Mouse (Mus musculus) embryo, embryonic 9.5 days (tissue): ENCODE data around the gene Tbx6.
A peak's percentile ranks its signal among the peaks of the same experiment; 100 is the strongest.

Experiments
- DNase-seq: peaks from one replicate; pipeline ENCODE4 v3.0.0-alpha.2; 2017; ENCODE audit errors: extremely low spot score

Tbx6 gene

DNA sequence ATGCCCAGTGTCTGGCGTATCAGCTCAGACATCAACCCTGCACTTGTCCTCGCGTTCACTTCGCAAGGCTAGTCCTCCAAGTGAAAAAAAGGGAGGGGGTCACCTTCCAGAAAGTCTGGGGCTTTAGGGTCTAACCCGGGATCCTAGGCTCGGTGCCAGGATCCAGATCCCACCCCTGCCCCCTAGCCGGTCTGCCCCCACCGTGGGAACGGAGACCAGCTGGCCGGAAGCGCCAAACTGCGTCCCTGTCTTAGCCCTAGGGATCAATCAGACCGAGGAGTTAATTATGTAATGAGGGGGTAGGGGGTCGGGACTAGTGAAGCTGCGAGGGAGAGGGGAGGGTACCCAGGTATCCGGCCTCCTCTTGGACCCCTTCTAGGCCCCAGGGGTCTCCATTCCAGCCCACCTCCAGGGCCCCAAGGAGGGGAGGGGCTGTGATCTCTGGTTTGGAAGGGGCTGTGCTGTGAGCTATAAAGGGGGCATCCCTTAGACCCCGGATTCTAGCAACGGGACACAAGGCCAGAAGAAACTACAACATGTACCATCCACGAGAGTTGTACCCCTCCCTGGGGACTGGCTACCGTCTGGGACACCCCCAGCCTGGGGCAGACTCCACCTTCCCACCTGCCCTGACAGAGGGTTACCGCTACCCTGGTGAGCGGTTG lies at the start of gene Tbx6:
TSS of gene Tbx6 (plus strand) at position 513 of the 665 bp plus-strand sequence.
- no peak for DNase-seq

DNA sequence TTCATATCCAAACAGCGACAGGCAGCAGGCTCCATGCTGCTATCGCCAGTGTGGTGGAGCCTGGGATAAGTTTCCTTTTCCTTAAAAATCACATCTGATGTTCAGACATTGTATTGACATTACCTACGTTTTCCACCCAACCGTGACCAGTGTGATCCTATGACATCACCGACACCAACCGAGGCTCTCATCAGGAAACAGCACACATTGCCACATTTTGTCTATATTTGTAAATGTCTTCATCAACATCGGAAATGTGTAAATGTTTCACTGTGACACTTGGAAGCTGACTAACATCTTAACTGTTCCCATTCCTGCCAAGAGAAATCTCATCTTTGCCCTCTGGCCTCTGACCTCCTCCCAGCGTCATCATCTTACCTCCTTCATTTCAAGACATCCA lies 45.2 kb upstream of the Tbx6 start:
- DNase-seq = no peak

DNA sequence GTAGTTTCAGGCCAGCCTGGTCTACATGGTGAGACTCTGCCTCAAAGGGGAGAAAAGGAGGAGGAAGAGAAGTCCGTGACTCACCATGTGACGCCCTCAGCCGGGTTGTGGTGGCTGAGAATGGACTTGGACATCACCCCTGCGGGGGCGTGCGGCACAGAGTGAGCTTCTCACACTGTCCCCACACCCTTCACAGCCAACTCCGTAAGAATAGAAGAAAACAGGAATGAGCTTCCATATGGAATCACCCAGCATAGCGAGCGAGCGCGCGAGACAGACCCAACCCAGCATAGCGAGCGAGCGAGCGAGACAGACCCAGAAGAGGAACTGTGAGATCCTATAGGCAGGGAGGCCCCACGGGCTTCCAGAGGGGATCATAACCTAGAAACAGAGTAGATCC lies 41.7 kb upstream of the Tbx6 start:
- no peak for DNase-seq

DNA sequence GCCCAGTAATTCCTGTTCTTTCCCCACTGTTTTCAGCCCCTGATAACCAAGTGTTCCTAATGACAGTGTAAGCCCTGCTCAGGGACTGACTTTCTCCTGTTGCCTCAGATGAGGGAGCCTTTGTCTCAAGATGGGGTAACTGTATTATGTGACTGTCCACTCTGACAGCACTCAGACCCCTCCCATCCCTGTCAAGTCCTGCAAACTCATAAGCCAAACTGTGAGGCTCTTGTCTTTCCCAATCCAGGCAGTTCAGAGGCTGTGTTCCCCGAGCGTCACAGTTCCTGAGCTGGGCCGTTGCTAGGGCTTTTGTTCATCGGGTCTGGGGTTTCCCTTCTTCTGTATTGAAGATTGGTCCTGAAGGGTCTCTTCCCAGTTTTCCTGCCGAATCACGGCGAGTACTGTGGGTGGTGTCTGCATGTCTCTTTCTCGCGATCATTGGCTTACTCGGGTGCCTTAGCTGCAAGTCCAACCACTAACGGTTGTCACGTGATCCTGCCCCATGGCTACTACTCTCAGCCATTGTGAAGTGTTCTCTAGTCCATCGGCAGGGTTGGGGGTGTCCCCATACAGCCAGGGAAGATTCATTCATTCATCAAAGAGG lies 41.0 kb upstream of the Tbx6 start:
- DNase-seq = no peak

DNA sequence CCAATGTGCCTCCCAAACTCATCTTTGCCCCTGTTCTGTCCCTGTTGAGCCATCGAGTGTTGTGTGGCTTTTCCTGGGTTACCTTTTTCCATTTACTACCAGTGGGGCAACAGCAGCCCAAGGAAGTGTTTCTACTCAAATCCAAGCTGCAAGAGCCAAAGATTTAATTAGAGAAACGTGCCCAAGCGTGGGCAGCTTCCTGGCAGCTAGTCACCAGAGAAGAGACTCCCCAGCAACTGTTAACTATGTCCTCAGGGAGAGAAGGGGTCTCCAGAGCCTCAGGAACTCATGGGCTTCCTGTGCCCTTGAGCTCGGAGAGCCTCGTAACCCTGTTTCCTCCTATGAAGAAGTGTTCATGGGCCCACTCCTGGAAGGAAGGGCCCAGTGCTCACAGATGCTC lies 40.3 kb upstream of the Tbx6 start:
- DNase-seq = no peak

DNA sequence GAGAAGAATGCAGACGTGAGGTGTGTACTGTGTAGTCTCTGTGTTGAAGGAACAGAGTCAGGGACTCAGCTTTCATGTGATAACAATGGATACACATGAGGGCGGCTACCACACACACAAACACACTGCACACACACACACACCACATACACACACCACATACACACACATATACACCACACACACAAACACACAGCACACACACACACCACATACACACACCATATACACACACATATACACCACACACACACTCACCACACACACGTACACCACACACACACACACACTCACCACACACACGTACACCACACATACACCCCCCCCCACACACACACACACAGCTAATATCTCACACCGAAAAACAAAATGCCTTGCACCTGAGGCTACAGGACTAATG lies 39.8 kb upstream of the Tbx6 start:
- DNase-seq = no peak

DNA sequence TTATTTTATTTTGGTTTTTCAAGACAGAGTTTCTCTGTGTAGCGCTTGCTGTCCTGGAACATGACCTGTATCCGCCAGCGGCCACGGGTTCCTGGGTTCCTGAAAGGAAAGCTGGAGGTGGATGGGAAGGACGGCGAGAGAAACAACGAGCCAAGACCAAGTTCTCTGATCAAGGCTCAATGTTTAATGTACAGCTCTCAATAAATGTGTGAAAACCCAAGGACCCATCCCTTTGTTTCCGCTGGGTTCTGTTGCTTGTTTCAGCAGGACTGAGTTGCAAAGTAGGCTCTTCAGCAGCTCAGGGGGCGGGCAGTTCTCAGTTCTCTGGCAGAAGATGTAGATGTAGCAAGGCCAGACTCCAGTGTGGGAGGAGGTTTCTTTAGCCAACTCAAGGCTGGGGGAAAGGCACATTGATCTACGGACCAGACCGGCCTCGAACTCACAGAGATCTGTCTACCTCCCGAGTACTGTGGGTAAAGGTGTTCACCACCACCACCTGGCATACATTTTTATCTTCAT lies 39.3 kb upstream of the Tbx6 start:
- no peak for DNase-seq

DNA sequence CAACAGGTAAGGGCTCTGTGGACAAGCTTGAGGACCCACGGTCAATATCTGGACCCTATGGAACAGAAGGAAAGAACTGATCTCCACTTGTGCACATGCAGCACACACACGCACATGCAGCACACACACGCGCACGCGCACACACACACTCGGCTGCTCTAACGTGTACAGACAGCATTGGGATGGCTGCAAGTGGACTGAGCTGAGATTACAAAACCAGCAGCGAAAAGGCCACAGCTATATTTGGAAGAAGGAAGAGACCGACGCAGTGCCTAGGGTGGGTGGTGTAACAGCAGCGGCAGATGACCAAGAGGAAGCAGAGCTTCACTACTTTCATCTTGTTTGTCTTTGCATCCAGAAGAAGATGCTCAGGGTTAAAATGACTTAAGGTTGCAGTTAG lies 35.2 kb upstream of the Tbx6 start:
- DNase-seq = no peak

DNA sequence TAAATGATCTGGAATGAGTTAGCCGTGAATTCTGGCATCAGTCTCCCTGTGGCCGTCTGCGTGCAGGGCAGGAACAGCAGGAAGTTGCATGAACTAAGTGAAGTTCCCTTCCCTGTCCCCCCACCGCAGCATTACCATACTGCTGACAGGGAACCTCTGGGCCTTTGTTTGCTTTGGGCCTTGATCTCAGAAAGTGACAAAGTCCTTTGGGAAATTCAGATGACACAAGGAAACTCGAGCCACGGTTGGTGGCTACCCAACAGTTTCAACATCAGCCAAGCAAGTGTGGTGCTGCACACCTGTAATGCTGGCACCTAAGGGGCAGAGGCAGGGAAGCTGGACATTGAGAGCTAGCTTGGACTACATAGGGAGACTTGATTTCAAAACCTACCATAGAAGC lies 34.5 kb upstream of the Tbx6 start:
- no peak for DNase-seq

DNA sequence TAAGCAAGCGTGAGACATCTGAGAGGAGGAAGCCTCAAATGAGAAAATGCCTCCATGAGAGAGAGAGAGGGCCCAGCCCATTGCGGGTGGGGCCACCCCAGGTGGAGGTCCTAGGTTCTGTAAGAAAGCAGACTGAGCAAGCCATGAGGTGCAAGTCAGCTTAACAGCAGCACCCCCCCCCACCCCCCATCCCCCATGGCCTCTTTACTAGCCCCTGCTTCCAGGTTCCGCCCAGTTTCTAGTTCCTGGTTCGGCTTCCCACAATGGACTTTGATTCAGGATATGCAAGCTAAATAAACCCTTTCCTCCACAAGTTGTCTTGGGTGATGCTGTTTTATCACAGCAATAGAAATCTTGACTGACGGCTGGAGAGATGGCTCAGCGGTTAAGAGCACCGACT lies 32.5 kb upstream of the Tbx6 start:
- no peak for DNase-seq

DNA sequence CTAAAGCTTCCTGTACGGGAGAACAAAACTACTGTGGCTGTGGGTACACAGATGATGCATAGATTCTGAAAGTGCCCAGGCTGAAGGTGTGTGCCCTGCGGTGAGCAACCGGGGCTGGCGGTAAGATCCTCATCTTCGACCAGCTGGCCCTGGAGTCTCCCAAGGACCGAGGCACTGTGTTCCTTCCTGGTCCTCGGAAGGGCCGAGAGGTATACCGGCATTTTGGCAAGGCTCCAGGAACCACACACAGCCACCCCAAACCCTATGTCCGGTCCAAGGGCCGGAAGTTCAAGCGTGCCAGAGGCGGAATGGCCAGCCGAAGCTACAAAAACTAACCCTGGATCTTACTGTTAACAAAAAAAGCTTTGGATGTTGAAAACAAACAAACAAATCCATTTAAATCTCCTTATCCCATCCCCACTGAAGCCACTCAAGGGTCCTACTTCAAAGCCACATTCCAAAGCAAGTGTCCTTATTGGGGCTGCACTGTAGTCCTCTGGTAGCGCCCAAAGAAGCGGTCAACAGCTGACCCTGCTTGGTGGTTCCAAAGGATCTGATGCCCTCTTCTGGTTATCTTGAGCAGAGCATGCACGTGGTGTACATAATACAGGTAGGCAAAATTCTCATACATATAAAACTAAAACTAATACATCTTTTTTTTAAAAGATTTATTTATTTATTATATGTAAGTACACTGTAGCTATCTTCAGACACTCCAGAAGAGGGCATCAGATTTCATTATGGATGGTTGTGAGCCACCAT lies 31.5 kb upstream of the Tbx6 start:
- no peak for DNase-seq

DNA sequence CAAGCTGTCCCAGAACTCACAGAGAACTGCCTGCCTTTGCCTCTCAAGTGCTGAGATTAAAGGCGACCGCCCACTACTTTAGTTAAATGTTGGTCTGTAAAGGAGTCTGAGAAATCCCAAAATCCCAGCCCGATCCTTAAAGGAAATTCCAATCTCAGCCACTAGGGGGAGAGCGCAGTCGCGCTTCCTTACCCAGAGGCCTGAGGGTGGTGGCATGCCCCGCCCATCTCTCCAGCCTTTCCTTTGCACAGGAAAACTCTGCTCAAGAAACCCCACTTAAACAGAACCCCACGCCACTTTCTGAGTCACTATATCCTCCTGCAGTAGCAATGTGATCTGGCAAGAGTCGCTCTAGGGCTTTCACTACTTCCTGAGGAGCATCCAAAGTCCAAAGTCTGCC lies 26.4 kb upstream of the Tbx6 start:
- peak; percentile 87 for DNase-seq

DNA sequence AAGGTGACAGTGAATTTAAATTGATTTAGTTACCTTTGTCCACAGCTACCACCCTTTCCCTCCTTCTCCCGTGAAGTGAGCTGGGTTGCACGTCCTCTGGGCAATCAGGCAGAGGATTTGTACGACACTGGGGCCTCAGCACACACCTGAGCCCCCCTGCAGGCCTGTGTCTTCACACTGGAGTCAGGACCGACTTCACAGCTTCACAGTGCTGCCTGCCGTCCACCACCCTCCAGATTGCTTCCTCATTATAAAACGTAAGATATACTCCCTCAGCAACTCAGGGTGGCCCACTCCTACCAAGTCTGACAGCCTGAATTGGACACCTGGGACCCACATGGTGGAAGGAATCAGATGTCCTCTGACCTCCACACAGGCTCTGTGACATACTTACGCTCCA lies 22.7 kb upstream of the Tbx6 start:
- no peak for DNase-seq

DNA sequence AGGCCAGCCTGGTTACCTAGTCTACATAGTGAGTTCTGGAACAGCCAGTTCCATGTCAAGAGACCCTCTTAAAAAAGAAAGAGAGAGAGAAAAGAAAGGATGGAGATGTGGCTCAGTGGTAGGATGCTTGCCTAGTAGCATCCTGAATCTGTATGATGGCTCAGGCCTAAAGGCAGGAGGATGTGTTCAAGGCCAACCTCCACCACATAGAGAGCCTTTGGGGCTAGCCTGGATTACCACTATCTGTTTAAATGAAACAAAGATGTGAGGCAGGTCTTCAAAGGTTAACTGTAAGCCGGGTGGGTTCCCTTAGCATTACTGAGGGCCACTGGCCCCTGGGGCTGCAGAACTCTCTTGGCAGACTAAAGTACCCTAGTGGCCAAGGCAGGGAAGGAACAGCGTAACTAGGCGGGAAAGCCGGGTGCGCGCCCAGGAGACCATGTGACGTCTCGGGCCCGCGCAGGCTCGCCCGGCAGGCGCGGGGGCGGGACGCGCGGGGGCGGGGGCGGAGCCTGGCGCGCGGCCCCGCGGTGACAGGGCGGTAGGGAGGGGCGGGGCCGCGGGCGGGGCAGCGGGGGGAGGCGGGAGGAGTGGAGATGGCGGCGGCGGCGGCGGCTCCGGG lies 22.1 kb upstream of the Tbx6 start, which contains the start of gene Mapk3:
TSS of gene Mapk3 (plus strand) at position 552 of the 622 bp plus-strand sequence.
- DNase-seq = peak; percentile 94

DNA sequence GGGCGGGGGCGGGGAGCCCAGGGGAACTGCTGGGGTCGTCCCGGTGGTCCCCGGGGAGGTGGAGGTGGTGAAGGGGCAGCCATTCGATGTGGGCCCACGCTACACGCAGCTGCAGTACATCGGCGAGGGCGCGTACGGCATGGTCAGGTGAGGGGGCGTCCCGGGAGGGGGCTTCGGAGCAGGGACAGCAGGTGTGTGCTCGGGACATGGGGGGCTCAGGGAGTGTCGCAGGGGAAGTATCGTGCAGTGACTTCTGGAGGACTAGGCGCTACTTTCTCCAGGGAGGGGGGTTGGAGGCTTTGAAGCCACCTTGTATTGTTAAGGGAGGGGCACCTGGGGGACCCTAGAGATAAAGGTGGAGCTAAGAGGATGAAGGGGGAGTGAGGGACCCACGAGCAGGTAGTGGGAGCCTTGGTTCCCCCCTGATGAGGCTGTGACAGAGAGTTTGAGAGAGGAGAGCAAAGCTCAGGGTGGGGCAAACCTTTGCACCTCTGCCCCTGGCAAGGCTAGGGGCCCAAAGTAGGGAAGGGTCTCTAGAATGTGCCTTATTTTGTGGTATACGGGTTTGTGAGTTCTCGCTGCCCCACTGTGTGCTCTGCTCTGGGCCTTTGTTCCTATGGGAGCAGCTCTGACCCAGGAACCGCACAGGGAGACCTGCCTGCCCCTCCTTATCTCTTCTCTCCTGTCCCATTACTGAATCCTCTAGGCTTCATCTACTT lies 21.5 kb upstream of the Tbx6 start:
- no peak for DNase-seq

DNA sequence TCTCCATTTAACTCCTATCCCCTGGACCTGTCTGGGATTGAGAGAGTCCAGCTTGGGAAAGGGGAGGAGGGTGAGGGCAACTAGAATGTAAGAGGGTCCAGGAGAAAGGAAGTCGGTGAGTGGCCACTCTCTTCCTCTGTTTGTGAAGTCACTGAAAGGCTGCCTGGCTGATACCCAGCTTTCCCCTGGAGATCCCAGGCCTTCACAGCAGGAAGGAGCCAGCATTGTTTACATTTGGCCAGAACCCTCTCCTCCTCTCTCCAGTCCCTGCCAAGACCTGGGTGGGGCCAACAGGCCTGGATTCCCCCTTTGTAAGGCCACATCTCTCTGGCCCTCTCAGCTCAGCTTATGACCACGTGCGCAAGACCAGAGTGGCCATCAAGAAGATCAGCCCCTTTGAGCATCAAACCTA lies 20.9 kb upstream of the Tbx6 start:
- DNase-seq = peak; percentile 57

DNA sequence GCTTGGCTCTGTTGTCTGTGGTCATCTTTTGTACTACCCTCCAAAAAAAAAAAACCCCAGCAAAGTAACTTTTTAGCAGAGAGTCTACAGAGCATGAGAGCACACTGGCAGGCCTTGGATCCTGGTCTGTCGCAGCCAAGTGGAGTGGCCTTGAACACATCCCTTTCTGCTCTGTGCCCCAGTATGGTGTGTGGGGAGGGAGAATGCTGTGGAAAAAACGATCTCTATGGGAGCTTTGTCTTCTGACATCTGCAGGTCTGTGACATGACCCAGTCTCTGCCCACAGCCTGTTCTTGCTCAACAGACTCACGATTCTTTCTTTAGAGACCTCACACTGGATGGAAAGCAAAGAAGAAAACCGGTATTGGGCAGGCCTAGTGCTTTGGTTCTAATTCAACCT lies 20.3 kb upstream of the Tbx6 start:
- no peak for DNase-seq

DNA sequence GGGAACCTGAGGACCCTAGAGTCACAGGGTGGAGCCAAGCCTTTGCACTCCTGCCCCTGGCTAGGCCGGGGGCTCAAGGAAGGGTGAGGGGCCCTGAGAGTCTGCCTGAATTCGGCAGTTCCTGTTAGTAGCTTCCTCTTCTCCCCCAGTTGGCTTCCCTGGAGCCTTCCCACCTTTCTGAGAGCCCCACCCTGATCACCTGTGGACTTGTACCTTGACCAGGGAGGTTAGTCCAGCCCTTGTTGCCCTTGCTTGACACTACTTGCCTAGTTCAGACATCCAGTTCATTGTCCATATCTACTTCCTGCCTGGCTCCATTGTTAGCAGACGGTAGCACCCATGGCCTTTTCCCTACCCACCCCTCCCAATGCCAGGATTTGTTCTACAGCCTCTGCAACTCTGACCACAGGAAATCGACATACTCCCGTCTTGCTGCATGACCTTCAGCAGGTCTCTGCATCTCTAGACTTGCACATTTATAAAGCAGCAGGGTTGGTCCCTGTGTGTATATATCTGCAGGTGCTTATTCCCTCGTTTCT lies 19.7 kb upstream of the Tbx6 start:
- DNase-seq = no peak

DNA sequence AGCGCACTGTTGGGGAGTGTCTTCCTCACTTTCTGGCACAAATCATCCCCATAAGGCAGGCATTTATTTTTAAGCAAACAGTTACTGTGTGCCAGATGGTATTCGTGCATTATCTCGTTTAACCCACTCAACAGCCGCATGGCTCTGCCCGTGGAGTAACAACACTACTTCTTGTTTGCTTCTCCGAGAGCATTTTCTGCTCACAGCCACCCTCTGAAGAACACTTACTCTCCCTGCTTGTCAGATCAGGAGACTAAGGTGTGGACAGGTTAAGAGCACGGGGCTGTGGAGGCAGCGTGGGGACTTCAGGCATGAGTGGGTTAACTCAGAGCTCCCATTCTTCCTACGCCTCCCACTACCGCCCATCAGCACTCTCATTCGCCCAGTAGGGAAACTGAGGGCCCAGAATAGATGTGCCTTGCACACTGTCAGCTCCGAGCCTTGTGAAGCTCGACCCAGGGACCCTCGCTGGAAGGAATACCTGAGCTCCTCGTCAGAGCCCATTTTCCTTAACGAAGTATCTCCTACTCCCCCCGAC lies 18.7 kb upstream of the Tbx6 start:
- DNase-seq = no peak

DNA sequence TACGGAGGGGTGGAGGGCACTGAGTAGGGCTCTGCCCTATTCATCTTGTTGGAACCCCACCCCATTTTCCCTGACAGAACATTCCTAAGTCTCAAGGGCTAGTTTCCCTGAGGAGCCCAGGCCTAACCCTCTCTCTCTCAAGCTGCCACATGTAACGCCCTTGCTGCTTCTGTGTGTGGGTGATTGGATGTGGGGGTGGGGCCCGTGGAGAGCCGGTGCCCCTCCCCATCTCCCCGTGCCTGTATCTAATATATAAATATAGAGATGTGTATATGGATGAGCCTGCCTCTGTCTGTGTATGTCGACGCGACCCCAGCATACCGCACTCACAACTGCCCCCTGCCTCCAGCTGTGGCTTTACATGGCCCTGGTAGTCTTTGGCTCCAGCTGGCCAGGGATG lies 15.7 kb upstream of the Tbx6 start:
- DNase-seq = no peak

DNA sequence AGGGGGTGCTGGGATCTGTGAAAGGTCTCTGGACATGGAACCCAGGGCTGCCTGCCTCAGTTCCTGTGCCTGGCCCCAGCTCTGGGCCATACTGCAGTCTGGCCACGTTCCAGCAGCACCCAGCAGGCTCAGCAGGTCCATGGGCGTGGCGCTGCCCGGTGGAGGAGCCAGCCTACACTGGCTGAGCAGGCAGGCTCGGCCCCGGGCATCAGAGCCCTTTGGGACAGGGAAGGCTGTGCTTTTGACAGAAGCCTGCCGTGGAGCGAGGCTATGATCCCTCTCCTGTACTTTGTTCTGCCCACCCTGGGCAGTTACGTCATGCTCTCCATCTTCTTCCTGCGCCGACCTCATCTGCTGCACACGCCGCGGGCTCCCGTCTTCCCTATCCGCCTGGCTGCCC lies 15.1 kb upstream of the Tbx6 start, which contains the start of gene Gdpd3:
TSS of gene Gdpd3 (plus strand) at position 134 of the 400 bp plus-strand sequence.
- DNase-seq = no peak
